Mouse (Mus musculus): ENCODE measurements around the gene Slc7a15. TPM values are rescaled to one million over a fixed set of nuclear protein-coding genes. Genes with fewer than 3 reads are reported as not detected.

Gene Slc7a15
- polyA plus RNA-seq, 1 experiment from 2014 or later, result not detected

DNA sequence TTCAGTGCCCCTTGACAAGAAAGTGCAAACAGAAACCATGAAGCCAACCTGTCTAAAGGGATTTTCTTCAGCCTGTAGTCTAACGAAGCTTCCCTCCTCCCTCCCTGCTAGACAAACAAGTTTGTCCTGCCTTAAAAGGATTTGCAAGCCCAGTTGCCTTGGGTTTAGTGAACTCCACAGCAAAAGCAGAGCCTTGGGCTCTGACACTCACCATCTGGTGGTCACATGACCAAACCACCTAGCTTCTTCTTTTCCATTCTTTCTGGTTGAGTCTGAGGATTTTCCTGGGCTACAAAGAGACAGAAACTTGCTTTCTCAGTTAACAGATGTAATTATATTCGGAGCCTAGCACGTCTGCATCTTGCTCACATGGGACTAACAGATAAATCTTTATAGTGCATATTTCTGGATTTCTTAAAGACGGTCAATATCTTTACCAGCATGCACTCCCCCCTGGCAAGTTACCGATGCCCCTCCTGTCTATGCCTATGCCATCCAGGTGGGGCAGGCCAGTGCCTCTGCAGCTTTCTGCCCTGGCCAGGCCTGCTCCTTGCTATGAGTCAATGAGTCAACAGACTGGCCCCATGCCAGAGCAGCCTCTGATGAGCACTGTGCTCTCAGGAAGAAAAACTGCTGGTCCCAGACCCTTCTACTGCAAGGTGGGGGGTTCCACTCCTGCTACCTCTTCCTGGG lies 110.8 kb downstream of the Slc7a15 start:
- Histone ChIP-seq H3K27me3 (ENCODE audit: control insufficient read depth, insufficient read depth, low read length) (no peaks in the 10 kb centered on the region), H3K4me2 (ENCODE audit: low read depth, low read length, severe bottlenecking) (no peak overlapping the region), H3K4me3 (ENCODE audit: low read depth, low read length) (no peak overlapping the region), H3K9ac (ENCODE audit: low read length) (no peak overlapping the region), H3K9me3 (ENCODE audit: control insufficient read depth, low read length) (no peaks in the 10 kb centered on the region), H3K36me3 (ENCODE audit: control insufficient read depth, insufficient read depth, low read length) (no peaks in the 10 kb centered on the region), H3K27ac (ENCODE audit: low read depth, low read length) (no peak overlapping the region), H3K4me1 (replicated peaks; ENCODE audit: control insufficient read depth, insufficient read depth, low read length) (no peaks in the 10 kb centered on the region)
- DNase-seq (ENCODE audit: low spot score), result no peak
- 74% methylated on average over 5 of the region's 5 CpGs for WGBS
- no peak for ATAC-seq (replicated peaks; ENCODE audit: low FRiP score)

DNA sequence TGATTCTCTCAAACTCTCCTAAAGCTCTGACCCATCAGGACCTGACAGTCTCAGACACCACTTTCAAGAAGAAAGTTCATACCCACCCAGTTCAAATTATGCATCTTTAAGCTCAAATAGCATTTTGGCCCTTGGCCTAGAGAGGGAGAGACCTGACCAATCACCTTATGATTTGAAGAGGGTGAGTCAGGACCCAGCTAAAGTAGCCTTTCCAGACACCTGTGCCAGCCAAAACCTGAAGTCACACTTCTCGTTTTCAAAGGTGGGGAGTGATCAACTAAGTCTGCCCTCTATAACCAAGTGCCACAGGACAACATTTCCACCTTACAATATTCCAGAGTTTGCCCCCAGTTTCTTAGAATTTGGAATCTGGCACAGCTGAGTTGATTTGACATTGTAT lies 111.6 kb downstream of the Slc7a15 start:
- Histone ChIP-seq H3K36me3 (ENCODE audit: control insufficient read depth, insufficient read depth, low read length) (no peaks in the 10 kb centered on the region), H3K9me3 (ENCODE audit: control insufficient read depth, low read length) (no peaks in the 10 kb centered on the region), H3K4me1 (replicated peaks; ENCODE audit: control insufficient read depth, insufficient read depth, low read length) (no peaks in the 10 kb centered on the region), H3K9ac (ENCODE audit: low read length) (no peak overlapping the region), H3K4me2 (ENCODE audit: low read depth, low read length, severe bottlenecking) (no peak overlapping the region), H3K4me3 (ENCODE audit: low read depth, low read length) (no peak overlapping the region), H3K27ac (ENCODE audit: low read depth, low read length) (no peak overlapping the region), H3K27me3 (ENCODE audit: control insufficient read depth, insufficient read depth, low read length) (no peaks in the 10 kb centered on the region)
- WGBS, result 84% methylated on average over 1 of the region's 1 CpGs
- DNase-seq (ENCODE audit: low spot score) (no peak), ATAC-seq (replicated peaks; ENCODE audit: low FRiP score) (no peak)

DNA sequence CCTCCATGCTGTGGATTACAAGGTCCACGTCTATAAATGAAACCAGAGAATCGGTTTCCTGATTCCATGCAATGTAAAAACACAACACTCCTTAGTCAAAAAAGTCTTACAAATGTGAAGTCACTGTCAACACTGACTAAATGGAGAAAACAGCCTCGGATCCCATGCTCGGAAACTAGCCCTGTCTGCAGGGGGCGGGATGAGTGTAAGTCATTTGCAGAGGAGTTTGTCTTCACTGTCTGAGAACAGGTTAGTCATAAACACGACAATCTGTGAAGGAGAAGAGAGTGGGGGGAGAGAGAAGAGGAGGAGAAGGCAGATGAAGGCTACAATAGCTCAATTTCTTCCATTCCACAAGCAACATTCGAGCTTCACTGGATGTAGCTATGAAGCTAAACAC lies 113.6 kb downstream of the Slc7a15 start:
- no peaks in the 10 kb centered on the region for H3K36me3 ChIP-seq (ENCODE audit: control insufficient read depth, insufficient read depth, low read length)
- no peaks in the 10 kb centered on the region for H3K27me3 ChIP-seq (ENCODE audit: control insufficient read depth, insufficient read depth, low read length)
- WGBS, result 83% methylated on average over 7 of the region's 7 CpGs
- no peaks in the 10 kb centered on the region for H3K4me1 ChIP-seq (replicated peaks; ENCODE audit: control insufficient read depth, insufficient read depth, low read length)
- no peak overlapping the region for H3K4me2 ChIP-seq (ENCODE audit: low read depth, low read length, severe bottlenecking)
- DNase-seq (ENCODE audit: low spot score) (no peak), ATAC-seq (replicated peaks; ENCODE audit: low FRiP score) (no peak)
- H3K27ac ChIP-seq (ENCODE audit: low read depth, low read length), result no peak overlapping the region
- no peaks in the 10 kb centered on the region for H3K9me3 ChIP-seq (ENCODE audit: control insufficient read depth, low read length)
- no peak overlapping the region for H3K4me3 ChIP-seq (ENCODE audit: low read depth, low read length)
- no peak overlapping the region for H3K9ac ChIP-seq (ENCODE audit: low read length)

DNA sequence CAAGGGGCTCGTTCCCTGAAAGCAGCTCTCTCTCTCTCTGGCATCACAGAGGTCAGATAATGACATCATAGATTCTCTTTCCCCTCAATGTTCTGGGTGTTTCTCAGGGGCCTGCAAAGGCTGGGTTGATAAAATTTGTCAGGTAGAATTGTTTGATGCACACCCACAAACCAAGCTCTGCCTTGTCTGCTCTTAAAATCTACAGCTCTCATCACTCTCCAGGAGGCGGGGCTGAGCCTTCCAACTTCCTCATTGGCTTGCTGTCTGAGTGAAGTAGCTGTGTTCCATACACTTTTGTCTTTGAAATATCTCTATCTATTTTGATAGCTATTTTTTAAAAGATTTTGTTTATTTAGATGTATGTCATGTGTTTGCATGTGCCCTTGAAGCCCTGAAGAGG lies 116.7 kb downstream of the Slc7a15 start:
- Histone ChIP-seq H3K36me3 (ENCODE audit: control insufficient read depth, insufficient read depth, low read length) (no peaks in the 10 kb centered on the region), H3K27ac (ENCODE audit: low read depth, low read length) (no peak overlapping the region), H3K27me3 (ENCODE audit: control insufficient read depth, insufficient read depth, low read length) (no peaks in the 10 kb centered on the region), H3K9me3 (ENCODE audit: control insufficient read depth, low read length) (no peaks in the 10 kb centered on the region), H3K4me2 (ENCODE audit: low read depth, low read length, severe bottlenecking) (no peak overlapping the region), H3K4me3 (ENCODE audit: low read depth, low read length) (no peak overlapping the region), H3K9ac (ENCODE audit: low read length) (no peak overlapping the region), H3K4me1 (replicated peaks; ENCODE audit: control insufficient read depth, insufficient read depth, low read length) (no peaks in the 10 kb centered on the region)
- DNase-seq (ENCODE audit: low spot score) (no peak), ATAC-seq (replicated peaks; ENCODE audit: low FRiP score) (no peak)
- WGBS, result 64% methylated on average over 2 of the region's 2 CpGs

Other genes starting within 250 kb of the Slc7a15 start
- gene Rhob, start 99.1 kb downstream of the Slc7a15 start, polyA plus RNA-seq (2014; fragmentation: Nextera tagmentation; extraction: Ambion mirVana), result 55.1 and 58.3 TPM in 2 replicates
- gene Pum2, start 75.1 kb upstream of the Slc7a15 start, polyA plus RNA-seq (2014; fragmentation: Nextera tagmentation; extraction: Ambion mirVana), result 101 and 106 TPM in 2 replicates
- 86.8 and 90.0 TPM in 2 replicates for gene Sdc1, start 172.3 kb upstream of the Slc7a15 start, polyA plus RNA-seq (2014; fragmentation: Nextera tagmentation; extraction: Ambion mirVana)